Mouse (Mus musculus): Measurements from ENCODE around the gene Gm39566.
A peak's percentile ranks its signal among the peaks of the same experiment; 100 is the strongest.

Gene Gm39566

GRCm38 (mm10) chr11:69797924-69798323, 17.2 kb downstream of the Gm39566 start:
- DNase-seq (ENCODE audit: low read depth): peak; percentile 21

DNA sequence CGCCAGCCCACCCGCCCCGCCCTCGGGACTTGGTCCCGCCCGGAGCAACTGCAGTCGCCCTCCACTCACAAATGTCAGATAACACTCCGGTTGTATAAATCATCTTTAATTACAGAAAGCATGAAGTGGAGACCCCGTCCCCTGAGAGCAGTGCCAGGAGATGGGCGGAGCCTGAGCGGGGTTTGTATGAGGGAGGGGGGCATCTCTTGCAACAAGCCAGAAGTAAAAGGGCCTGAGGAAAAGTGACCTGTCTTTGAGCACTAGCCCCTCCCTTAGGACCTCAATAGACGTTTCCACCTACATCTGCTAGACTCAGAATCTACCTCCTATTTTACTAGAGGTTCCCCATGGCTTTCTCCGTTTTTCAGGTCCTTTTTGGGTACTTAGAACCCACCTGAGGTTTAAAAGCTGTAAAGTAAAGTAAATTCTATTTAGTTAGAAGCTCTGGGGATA, 19.1 kb downstream of the Gm39566 start:
- DNase-seq (ENCODE audit: low read depth): peak; percentile 52

GRCm38 (mm10) chr11:69795168-69795982, 19.7 kb downstream of the Gm39566 start, which contains the start of gene Chrnb1:
Gene Chrnb1 (minus strand): TSS chr11:69795943.
- DNase-seq (ENCODE audit: low read depth): peak; percentile 96

DNA sequence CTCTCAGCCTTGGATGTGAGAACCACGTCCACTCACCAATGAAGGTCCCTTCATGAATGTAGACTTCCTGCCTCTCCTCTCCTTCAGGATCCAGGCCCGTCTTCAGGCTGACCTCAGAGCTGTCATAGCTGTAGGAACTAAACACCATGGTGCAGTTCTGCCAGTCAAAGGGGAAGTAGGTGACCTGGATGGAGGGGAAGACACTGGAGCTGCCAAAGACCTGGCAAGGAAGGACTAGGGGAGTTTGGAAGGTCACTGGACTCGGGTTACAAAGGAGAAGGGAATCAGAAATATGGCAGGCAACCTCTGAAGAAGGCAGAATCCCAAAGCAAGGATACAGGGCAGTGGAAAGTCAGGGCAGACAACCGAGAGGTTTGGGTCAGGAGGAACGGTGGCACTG, 21.7 kb downstream of the Gm39566 start:
- DNase-seq (ENCODE audit: low read depth): no peak

GRCm38 (mm10) chr11:69791420-69791819, 23.7 kb downstream of the Gm39566 start:
- DNase-seq (ENCODE audit: low read depth): no peak

DNA sequence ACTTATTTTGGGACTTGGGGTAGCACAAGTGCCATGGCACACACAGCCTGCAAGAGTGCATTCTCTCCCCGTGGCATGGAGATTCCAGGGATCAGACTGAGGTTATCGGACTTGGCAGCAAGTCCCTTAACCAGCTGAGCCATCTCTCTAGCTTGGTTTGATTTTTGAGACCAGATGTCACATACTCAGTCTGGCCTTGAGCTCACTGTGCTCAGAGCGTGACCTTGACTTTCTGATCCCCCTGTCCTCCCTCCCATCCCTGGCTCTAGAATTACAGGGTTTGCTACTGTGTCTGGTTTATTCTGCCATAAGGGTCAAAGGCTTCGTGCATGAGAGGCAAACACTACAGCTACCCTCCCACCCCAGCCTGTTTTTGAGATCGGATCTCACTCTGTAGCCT, 25.7 kb downstream of the Gm39566 start:
- no peak for DNase-seq (ENCODE audit: low read depth)

- no peak for DNase-seq (ENCODE audit: low read depth)
These were observed 27.8 kb downstream of the Gm39566 start for GRCm38 (mm10) chr11:69787306-69787705.

GRCm38 (mm10) chr11:69784793-69785272, 30.3 kb downstream of the Gm39566 start:
- DNase-seq (ENCODE audit: low read depth): peak; percentile 37

- DNase-seq (ENCODE audit: low read depth): no peak
These were observed 33.3 kb downstream of the Gm39566 start for GRCm38 (mm10) chr11:69781828-69782227.

DNA sequence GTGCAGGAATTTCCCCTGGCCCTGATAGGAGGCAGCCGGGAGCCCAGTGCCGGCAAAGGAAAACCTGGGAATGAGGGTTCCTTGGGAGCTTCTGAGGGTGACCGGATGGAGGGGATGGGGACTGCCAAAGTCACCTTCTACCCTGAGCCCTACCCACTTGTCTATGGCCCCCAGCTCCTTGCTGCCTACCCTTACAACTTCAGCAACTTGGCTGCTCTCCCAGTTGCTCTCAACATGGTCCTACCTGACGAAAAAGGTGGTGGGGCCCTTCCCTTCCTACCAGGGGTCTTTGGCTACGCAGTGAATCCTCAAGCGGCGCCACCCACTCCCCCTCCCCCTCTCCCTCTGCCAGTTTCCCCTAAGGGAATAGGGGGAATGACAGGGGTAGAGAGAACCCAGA, 36.1 kb downstream of the Gm39566 start:
- DNase-seq (ENCODE audit: low read depth): no peak

DNA sequence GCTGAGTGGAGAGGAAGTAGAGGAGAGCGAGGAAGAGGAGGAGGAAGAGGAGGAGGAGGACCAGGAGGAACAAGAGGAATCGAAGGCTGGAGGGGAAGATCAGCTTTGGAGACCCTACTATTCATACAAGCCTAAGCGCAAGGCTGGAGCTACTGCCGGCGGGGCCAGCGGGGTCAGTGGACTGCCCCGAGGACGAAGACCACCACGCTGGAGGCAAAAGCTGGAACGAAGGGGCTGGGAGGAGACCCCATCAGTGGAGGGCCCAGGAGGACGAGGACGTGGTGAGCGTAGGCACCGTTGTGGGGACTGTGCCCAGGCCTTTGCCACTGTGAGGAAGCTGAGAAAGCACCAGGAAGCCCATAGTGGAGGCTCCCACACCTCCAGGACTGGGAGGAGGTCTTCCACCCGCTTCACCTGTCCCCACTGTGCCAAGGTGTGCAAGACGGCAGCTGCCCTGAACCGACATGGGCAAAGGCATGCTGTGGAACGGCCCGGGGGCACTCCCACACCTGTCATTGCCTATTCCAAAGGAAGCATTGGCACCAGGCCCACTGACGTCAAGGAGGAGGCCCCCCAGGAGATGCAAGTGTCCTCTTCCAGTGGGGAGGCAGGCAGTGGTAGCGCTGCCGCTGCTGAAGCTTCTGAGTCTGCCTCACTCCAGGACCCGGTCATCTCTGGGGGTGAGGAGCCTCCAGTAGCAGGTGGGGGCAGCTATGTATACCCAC, 36.7 kb downstream of the Gm39566 start:
- DNase-seq (ENCODE audit: low read depth): no peak

- no peak for DNase-seq (ENCODE audit: low read depth)
These were observed 37.4 kb downstream of the Gm39566 start for GRCm38 (mm10) chr11:69777504-69778257.

DNA sequence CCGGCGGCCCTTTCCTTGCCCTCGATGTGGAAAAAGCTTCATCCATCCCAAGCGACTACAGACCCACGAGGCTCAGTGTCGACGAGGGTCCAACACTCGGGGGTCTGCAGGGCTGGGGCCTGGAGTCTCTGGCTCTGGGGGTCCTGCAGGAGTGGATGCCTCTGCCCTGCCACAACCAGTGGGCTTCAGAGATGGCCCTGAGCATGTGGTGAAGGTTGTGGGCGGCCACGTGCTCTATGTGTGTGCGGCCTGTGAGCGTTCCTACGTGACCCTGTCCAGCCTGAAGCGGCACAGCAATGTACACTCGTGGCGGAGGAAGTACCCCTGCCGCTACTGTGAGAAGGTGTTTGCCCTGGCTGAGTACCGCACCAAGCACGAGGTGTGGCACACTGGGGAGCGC, 38.6 kb downstream of the Gm39566 start:
- no peak for DNase-seq (ENCODE audit: low read depth)

- no peak for DNase-seq (ENCODE audit: low read depth)
These were observed 39.4 kb downstream of the Gm39566 start for GRCm38 (mm10) chr11:69775716-69776115.

DNA sequence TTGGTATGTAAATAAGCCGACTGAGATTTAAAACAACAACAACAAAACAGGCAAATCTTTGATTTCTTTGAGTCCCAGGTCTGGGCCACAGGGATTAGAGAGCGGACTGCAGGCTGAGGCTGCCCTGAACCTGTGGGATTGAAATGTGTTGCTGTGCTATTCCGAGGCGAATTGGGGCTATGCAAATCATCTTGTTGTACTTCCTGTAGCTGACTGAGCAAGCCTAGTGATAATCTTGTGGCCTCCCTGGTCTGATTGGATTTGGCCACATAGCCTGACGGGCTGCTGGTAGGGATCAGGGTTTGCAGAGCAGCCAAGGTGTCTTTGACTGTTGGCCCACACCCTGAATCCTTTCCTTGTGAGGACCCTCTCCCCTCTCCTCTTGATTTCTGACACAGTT, 40.1 kb downstream of the Gm39566 start:
- no peak for DNase-seq (ENCODE audit: low read depth)

DNA sequence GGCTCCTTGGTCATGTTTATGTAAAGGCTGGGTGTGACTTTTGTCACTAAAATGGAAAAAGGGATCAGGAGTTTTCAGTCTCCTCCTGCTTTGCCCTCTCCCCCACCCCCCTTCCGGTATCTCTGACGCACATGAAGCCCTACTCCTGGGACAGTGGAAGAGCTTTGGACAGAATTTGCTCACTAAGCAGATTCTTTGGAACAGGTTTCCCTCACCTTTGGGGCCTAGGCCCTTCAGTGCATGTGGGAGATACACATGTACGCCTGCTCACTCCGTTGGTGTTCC, 47.5 kb downstream of the Gm39566 start:
- peak; percentile 16 for DNase-seq (ENCODE audit: low read depth)

DNA sequence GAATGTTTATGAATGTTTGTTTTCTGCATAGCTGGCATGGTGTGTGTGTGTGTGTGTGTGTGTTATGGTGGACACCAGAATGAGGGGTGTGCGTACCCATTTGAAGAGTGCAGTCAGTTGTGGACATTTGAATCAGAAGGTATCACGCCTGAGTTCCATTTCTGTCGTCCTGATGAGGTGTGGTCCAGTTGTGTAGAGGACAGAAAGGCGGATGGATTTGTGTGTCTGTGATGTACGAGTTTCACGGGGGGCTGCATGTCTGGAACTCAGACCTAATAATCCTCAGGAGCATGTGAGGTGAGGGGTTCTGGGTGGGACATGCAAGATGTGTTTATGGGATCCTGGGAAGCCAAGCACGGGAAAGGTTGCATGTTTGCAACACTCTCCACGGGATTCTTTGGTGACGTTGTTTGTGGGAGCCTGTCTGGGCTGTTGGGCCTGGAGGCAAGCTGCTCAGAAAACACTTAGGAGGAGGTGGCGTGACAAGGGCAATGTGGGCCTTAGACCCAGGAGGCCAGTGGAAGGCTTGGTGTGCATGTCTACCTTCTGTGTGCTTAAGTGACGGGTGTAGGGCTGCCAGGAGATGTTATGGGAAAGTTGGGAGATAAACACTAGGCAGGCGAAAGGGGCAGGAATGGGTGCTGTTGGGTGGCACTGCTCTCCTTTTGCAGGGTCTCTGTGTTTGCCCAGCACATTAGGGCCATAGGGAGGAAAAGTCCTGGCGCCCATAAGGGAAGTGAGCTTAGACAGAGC, 48.0 kb downstream of the Gm39566 start:
- no peak for DNase-seq (ENCODE audit: low read depth)

- DNase-seq (ENCODE audit: low read depth): peak; percentile 89
These were observed 48.9 kb downstream of the Gm39566 start for GRCm38 (mm10) chr11:69766126-69766609.

GRCm38 (mm10) chr11:69765221-69766125, 49.6 kb downstream of the Gm39566 start, which contains the start of gene Zbtb4:
Gene Zbtb4 (plus strand): TSS chr11:69765912.
- peak; percentile 78 for DNase-seq (ENCODE audit: low read depth)

GRCm38 (mm10) chr11:69763551-69763950, 51.5 kb downstream of the Gm39566 start:
- peak; percentile 52 for DNase-seq (ENCODE audit: low read depth)
